Mouse (Mus musculus) embryonic facial prominence, embryonic 13.5 days (tissue): ENCODE data around the gene Fam124b. TPM values are rescaled to one million over a fixed set of nuclear protein-coding genes. Genes with fewer than 3 reads are reported as not detected.

ENCODE experiments used
- ATAC-seq: fragments of 200-750 bp; cut with Nextera tagmentation; 2 replicates; pipeline ENCODE4 v1.8.0; 2017; ENCODE audit warnings: low read depth; ENCODE audit not compliant: insufficient number of reproducible peaks, insufficient read depth, low FRiP score, low TSS enrichment
- H3K27ac ChIP-seq: fragments of 300-500 bp; sonication (generic); 2 replicates; pipeline ENCODE4 v1.5.1; 2015; ENCODE audit warnings: moderate library complexity, mild to moderate bottlenecking, inconsistent platforms
- H3K27me3 ChIP-seq: fragments of 300-500 bp; sonication (generic); 2 replicates; pipeline ENCODE4 v1.6.1; 2015; ENCODE audit warnings: mild to moderate bottlenecking, inconsistent platforms
- H3K36me3 ChIP-seq: fragments of 300-500 bp; sonication (generic); 2 replicates; pipeline ENCODE4 v1.6.1; 2015; ENCODE audit warnings: mild to moderate bottlenecking, inconsistent platforms
- H3K4me1 ChIP-seq: fragments of 300-500 bp; sonication (generic); 2 replicates; pipeline ENCODE4 v1.6.1; 2015; ENCODE audit warnings: inconsistent platforms
- H3K4me2 ChIP-seq: fragments of 300-500 bp; sonication (generic); 2 replicates; pipeline ENCODE4 v1.6.1; 2015; ENCODE audit warnings: moderate library complexity, mild to moderate bottlenecking, inconsistent platforms
- H3K4me3 ChIP-seq: fragments of 300-500 bp; sonication (generic); 2 replicates; pipeline ENCODE4 v1.5.1; 2015; ENCODE audit warnings: mild to moderate bottlenecking, inconsistent platforms
- H3K9ac ChIP-seq: fragments of 300-500 bp; sonication (generic); 2 replicates; pipeline ENCODE4 v1.6.1; 2015; ENCODE audit warnings: mild to moderate bottlenecking, inconsistent platforms
- H3K9me3 ChIP-seq: fragments of 300-500 bp; sonication (generic); 2 replicates; pipeline ENCODE4 v1.6.1; 2016; ENCODE audit warnings: inconsistent platforms
- WGBS: fragments of 180-500 bp; shearing (Covaris S2); methylation state at CpG from one replicate; pipeline ENCODE4 v1.1.7; 2015; ENCODE audit warnings: mixed read lengths; 5-methylcytosine and 5-hydroxymethylcytosine counted together
- polyA plus RNA-seq: library from polyadenylated mRNA; unstranded; fragments of >200 nt; fragmentation: Nextera tagmentation; extraction: Ambion mirVana; gene quantifications from 2 replicates; pipeline ENCODE4 v1.2.1, GENCODE M21; 2015

Fam124b gene
- polyA plus RNA-seq: 0.98 and 1.2 TPM in 2 replicates

DNA sequence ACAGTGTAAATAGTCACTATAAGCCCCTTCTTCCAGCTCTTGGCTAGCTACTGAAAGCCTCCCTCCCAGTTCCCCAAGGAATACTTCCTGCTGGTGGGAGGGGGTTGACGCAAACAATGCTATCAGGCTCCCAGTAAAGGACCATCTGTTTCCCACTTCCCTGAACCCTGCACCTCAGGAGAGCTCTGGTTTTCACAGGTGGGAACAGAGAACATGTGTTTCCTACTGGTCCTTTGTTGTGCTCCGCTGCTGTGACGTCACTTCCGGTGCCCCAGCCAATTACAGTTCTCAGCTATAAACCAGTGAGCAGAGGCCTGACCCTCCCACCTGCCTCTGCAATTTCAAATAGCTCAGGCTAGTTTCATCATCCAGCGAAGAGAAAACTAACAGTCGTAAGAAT lies at the start of gene Fam124b:
Fam124b (minus strand) TSS at position 206 of the 400 bp plus-strand sequence.
- H3K27ac ChIP-seq: no peak within 1 kb of the TSS; the same call in 1 of the 2 replicates
- 73% methylated on average over 6 of the region's 6 CpGs for WGBS

DNA sequence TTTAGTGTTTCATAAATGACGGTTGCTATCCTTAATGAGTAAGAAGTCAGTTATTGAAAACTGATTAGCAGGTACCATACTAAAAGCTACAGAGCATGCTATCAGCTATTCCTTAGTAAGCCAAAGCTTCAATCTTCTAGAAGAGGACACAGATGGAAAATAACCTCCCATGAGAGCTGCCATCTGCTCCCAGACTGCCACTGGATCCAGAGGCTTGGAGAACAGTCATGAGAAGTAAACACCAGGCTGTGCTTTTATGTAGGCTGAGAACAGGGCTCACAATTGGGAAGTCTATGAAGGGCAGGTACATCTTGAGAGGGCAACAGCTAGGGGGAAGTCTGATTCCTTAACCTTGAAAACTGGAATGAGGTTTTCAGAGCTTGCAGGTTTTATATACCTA lies 42.2 kb upstream of the Fam124b start:
- H3K27ac ChIP-seq: no peak overlapping the region

More for the DNA sequence above, at the start of gene Fam124b:
- Histone ChIP-seq H3K4me1 (0 out of 2 replicates have a peak, but pooled peaks cover under 1% of the 10 kb centered on the region), H3K9me3 (no peaks in the 10 kb centered on the region), H3K4me3 (no peak within 1 kb of the TSS), H3K4me2 (no peak within 1 kb of the TSS), H3K36me3 (no peaks in the 10 kb centered on the region), H3K27me3 (no peaks in the 10 kb centered on the region), H3K9ac (no peak within 1 kb of the TSS)
- ATAC-seq: no peak; the same call in 1 of the 2 replicates

GRCm38 (mm10) chr1:80258632-80259031 lies 40.4 kb upstream of the Fam124b start:
- ATAC-seq: no peak
- no peak overlapping the region for H3K27ac ChIP-seq
- no peaks in the 10 kb centered on the region for H3K36me3 ChIP-seq
- no peak overlapping the region for H3K4me2 ChIP-seq
- WGBS: 77% methylated on average over 4 of the region's 4 CpGs
- H3K4me3 ChIP-seq: no peak overlapping the region
- no peaks in the 10 kb centered on the region for H3K9me3 ChIP-seq
- no peaks in the 10 kb centered on the region for H3K27me3 ChIP-seq
- H3K4me1 ChIP-seq: no peaks in the 10 kb centered on the region
- H3K9ac ChIP-seq: no peak overlapping the region

More for the DNA sequence above, 42.2 kb upstream of the Fam124b start:
- Histone ChIP-seq H3K4me1 (no peaks in the 10 kb centered on the region), H3K9ac (no peak overlapping the region), H3K27me3 (no peaks in the 10 kb centered on the region), H3K9me3 (no peaks in the 10 kb centered on the region), H3K4me2 (no peak overlapping the region), H3K36me3 (peaks cover 8% of the 10 kb centered on the region), H3K4me3 (no peak overlapping the region)
- ATAC-seq: no peak
- WGBS: 83% methylated on average over 1 of the region's 1 CpGs

DNA sequence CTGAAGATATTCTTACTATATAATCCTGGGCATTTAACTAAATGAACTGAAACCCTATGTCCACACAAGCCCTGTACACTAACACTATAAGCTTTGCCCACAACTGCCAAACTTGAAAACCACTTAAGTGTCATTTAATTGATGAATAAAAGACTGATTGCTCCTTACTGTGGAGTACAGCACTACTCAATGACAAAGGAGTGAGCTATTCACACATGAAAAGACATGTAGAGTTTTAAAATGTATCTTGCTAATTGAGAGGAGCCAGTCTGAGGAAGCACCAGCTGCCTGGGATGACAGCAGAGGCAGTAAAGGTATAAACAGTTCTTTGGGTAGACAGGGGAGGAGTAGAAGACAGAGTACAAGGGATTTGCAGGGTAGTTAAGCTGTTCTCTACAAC lies 35.0 kb upstream of the Fam124b start:
- peaks cover 6% of the 10 kb centered on the region; the same call in 1 of the 2 replicates for H3K4me1 ChIP-seq
- H3K4me2 ChIP-seq: no peak overlapping the region
- no peak overlapping the region for H3K27ac ChIP-seq
- H3K9ac ChIP-seq: no peak overlapping the region
- no peaks in the 10 kb centered on the region for H3K9me3 ChIP-seq
- H3K4me3 ChIP-seq: no peak overlapping the region
- no peaks in the 10 kb centered on the region for H3K27me3 ChIP-seq
- ATAC-seq: no peak
- no peaks in the 10 kb centered on the region for H3K36me3 ChIP-seq

DNA sequence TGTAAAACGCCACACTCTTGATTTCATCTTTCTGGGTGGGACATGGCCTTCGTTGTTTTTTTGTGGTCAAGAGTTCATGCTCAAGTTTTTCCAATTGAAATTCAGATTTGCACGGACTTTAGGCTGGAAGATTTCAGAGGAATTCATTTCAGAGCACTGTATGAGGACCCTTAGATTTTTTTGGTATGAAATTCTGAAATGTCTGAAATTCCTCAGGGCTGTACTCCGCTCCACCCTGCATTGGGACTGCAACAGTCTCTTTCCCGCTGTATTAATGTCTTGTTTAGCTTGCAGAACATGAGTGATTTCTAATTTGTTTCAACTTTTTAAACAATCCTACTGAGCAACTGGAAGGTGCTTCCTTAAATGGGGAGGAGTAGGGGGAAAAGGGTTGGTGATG lies 32.0 kb upstream of the Fam124b start:
- no peak overlapping the region for H3K4me2 ChIP-seq
- H3K9me3 ChIP-seq: no peaks in the 10 kb centered on the region
- H3K4me3 ChIP-seq: no peak overlapping the region
- 61% methylated on average over 5 of the region's 5 CpGs for WGBS
- H3K9ac ChIP-seq: no peak overlapping the region
- H3K27ac ChIP-seq: no peak overlapping the region
- ATAC-seq: no peak
- H3K4me1 ChIP-seq: peaks cover 6% of the 10 kb centered on the region; the same call in 1 of the 2 replicates
- H3K36me3 ChIP-seq: no peaks in the 10 kb centered on the region
- no peaks in the 10 kb centered on the region for H3K27me3 ChIP-seq

- no peak overlapping the region for H3K9ac ChIP-seq
- no peak for ATAC-seq
- H3K4me1 ChIP-seq: no peaks in the 10 kb centered on the region
These were observed 28.9 kb upstream of the Fam124b start for GRCm38 (mm10) chr1:80247131-80247530.

DNA sequence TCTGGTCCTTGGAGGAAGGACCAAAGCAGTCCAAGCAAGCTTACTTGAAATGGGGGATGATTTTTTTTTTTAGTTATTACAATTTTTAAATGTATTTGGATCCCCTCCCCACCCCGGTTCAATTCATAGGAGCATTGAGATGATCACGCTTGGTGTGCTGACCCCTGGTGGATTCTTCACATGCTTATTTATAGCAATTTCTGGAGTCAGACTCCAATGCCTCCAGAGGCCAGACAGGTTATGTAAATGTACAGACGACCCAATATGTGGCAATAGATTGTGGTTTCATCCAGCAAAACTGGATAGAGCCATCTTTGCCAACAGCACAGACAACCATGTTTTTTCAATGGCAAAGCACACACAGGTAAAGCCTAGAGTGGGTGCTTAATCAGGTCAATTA lies 25.9 kb upstream of the Fam124b start:
- 69% methylated on average over 3 of the region's 3 CpGs for WGBS
- H3K4me3 ChIP-seq: no peak overlapping the region
- no peak overlapping the region for H3K9ac ChIP-seq
- no peaks in the 10 kb centered on the region for H3K27me3 ChIP-seq
- peaks cover 10% of the 10 kb centered on the region; the same call in 1 of the 2 replicates for H3K4me1 ChIP-seq
- H3K9me3 ChIP-seq: no peaks in the 10 kb centered on the region
- no peaks in the 10 kb centered on the region for H3K36me3 ChIP-seq
- no peak for ATAC-seq
- no peak overlapping the region for H3K27ac ChIP-seq
- H3K4me2 ChIP-seq: no peak overlapping the region

More at GRCm38 (mm10) chr1:80247131-80247530, 28.9 kb upstream of the Fam124b start:
- Histone ChIP-seq H3K27ac (no peak overlapping the region), H3K9me3 (no peaks in the 10 kb centered on the region), H3K36me3 (no peaks in the 10 kb centered on the region), H3K4me3 (no peak overlapping the region), H3K4me2 (no peak overlapping the region), H3K27me3 (no peaks in the 10 kb centered on the region)

- peaks cover 10% of the 10 kb centered on the region; the same call in 1 of the 2 replicates for H3K4me1 ChIP-seq
- no peaks in the 10 kb centered on the region for H3K36me3 ChIP-seq
- no peaks in the 10 kb centered on the region for H3K27me3 ChIP-seq
- H3K9me3 ChIP-seq: no peaks in the 10 kb centered on the region
- no peak overlapping the region for H3K9ac ChIP-seq
- H3K4me2 ChIP-seq: no peak overlapping the region
- 94% methylated on average over 6 of the region's 6 CpGs for WGBS
- ATAC-seq: no peak
- no peak overlapping the region for H3K4me3 ChIP-seq
- H3K27ac ChIP-seq: no peak overlapping the region
These were observed 23.3 kb upstream of the Fam124b start for GRCm38 (mm10) chr1:80241579-80241978.

GRCm38 (mm10) chr1:80240017-80240660 lies 21.9 kb upstream of the Fam124b start:
- H3K4me1 ChIP-seq: peaks cover 10% of the 10 kb centered on the region; the same call in 1 of the 2 replicates
- 21% methylated on average over 12 of the region's 12 CpGs for WGBS
- 0 out of 2 replicates have a peak overlapping the region, but pooled peaks have one; percentile 12 for H3K9ac ChIP-seq
- no peak overlapping the region for H3K27ac ChIP-seq
- no peak overlapping the region for H3K4me3 ChIP-seq
- peak; percentile 52; the same call in 1 of the 2 replicates for ATAC-seq
- peak overlapping the region; percentile 27 for H3K4me2 ChIP-seq
- H3K27me3 ChIP-seq: no peaks in the 10 kb centered on the region
- H3K36me3 ChIP-seq: no peaks in the 10 kb centered on the region
- H3K9me3 ChIP-seq: no peaks in the 10 kb centered on the region

- Histone ChIP-seq H3K4me2 (peak overlapping the region; percentile 27; the same call in 1 of the 2 replicates), H3K4me3 (no peak overlapping the region), H3K9ac (no peak overlapping the region), H3K36me3 (no peaks in the 10 kb centered on the region), H3K9me3 (no peaks in the 10 kb centered on the region), H3K4me1 (peaks cover 10% of the 10 kb centered on the region; the same call in 1 of the 2 replicates), H3K27me3 (no peaks in the 10 kb centered on the region), H3K27ac (no peak overlapping the region)
- WGBS: 83% methylated on average over 11 of the region's 11 CpGs
- no peak for ATAC-seq
These were observed 21.2 kb upstream of the Fam124b start for GRCm38 (mm10) chr1:80239481-80239880.

GRCm38 (mm10) chr1:80236951-80237702 lies 18.9 kb upstream of the Fam124b start:
- H3K4me3 ChIP-seq: no peak overlapping the region
- H3K36me3 ChIP-seq: no peaks in the 10 kb centered on the region
- H3K27ac ChIP-seq: no peak overlapping the region
- no peak overlapping the region for H3K4me2 ChIP-seq
- 65% methylated on average over 11 of the region's 11 CpGs for WGBS
- no peak for ATAC-seq
- peaks cover 10% of the 10 kb centered on the region; the same call in 1 of the 2 replicates for H3K4me1 ChIP-seq
- no peaks in the 10 kb centered on the region for H3K27me3 ChIP-seq
- H3K9me3 ChIP-seq: no peaks in the 10 kb centered on the region
- H3K9ac ChIP-seq: no peak overlapping the region
